Mouse (Mus musculus) forebrain, embryonic 16.5 days (tissue): ENCODE measurements around the gene Lrmda. TPM values are rescaled to one million over a fixed set of nuclear protein-coding genes. Genes with fewer than 3 reads are reported as not detected.

ENCODE experiments used
- ATAC-seq: fragments of 200-750 bp; cut with Nextera tagmentation; 2 replicates; pipeline ENCODE4 v1.8.0; 2017; ENCODE audit warnings: mild to moderate bottlenecking, moderate library complexity
- H3K27ac ChIP-seq: fragments of 300-500 bp; sonication (generic); 2 replicates; pipeline ENCODE4 v1.5.1; 2014; ENCODE audit warnings: low read length, control low read depth
- H3K27me3 ChIP-seq: fragments of 300-500 bp; sonication (generic); replicated peaks from 2 replicates; pipeline ENCODE4 v1.6.1; 2014; ENCODE audit warnings: low read length; ENCODE audit not compliant: control insufficient read depth, insufficient read depth
- H3K36me3 ChIP-seq: fragments of 300-500 bp; sonication (generic); 2 replicates; pipeline ENCODE4 v1.6.1; 2014; ENCODE audit not compliant: control insufficient read depth, insufficient read depth
- H3K4me1 ChIP-seq: fragments of 300-500 bp; sonication (generic); replicated peaks from 2 replicates; pipeline ENCODE4 v1.6.1; 2014; ENCODE audit warnings: low read length; ENCODE audit not compliant: control insufficient read depth, insufficient read depth
- H3K4me2 ChIP-seq: fragments of 300-500 bp; sonication (generic); 2 replicates; pipeline ENCODE4 v1.6.1; 2014; ENCODE audit warnings: mild to moderate bottlenecking, low read length, control low read depth
- H3K4me3 ChIP-seq: fragments of 300-500 bp; sonication (generic); replicated peaks from 2 replicates; pipeline ENCODE4 v1.5.1; 2014; ENCODE audit warnings: mild to moderate bottlenecking, low read length, control low read depth
- H3K9ac ChIP-seq: fragments of 300-500 bp; sonication (generic); replicated peaks from 2 replicates; pipeline ENCODE4 v1.6.1; 2014; ENCODE audit warnings: low read depth, low read length, control low read depth
- H3K9me3 ChIP-seq: fragments of 300-500 bp; sonication (generic); 2 replicates; pipeline ENCODE4 v1.6.1; 2016; ENCODE audit warnings: low read length; ENCODE audit not compliant: control insufficient read depth
- WGBS: fragments of 180-500 bp; shearing (Covaris S2); extraction: QIAGEN DNeasy Blood & Tissue Kit; methylation state at CpG from one replicate; pipeline ENCODE4 v1.1.7; 2014; 5-methylcytosine and 5-hydroxymethylcytosine counted together
- polyA plus RNA-seq: library from polyadenylated mRNA; unstranded; fragments of >200 nt; fragmentation: Nextera tagmentation; extraction: Ambion mirVana; gene quantifications from 2 replicates; pipeline ENCODE4 v1.2.1, GENCODE M21; 2015

Gene Lrmda
- polyA plus RNA-seq, 1 experiment from 2014 or later: not detected

- Histone ChIP-seq H3K4me1 (peaks cover 7% of the 10 kb centered on the region), H3K27ac (no peak overlapping the region), H3K9me3 (no peaks in the 10 kb centered on the region), H3K4me2 (no peak overlapping the region), H3K4me3 (no peak overlapping the region), H3K36me3 (no peaks in the 10 kb centered on the region), H3K9ac (no peak overlapping the region), H3K27me3 (peaks cover 14% of the 10 kb centered on the region)
- ATAC-seq: no peak
- 34% methylated on average over 6 of the region's 6 CpGs for WGBS
Observed at GRCm38 (mm10) chr14:22695448-22695847, 675.9 kb downstream of the Lrmda start.

- Histone ChIP-seq H3K4me1 (peaks cover 7% of the 10 kb centered on the region), H3K27me3 (peaks cover 14% of the 10 kb centered on the region), H3K36me3 (no peaks in the 10 kb centered on the region), H3K9ac (no peak overlapping the region), H3K4me2 (no peak overlapping the region), H3K9me3 (no peaks in the 10 kb centered on the region), H3K4me3 (no peak overlapping the region), H3K27ac (no peak overlapping the region)
- 69% methylated on average over 4 of the region's 4 CpGs for WGBS
- no peak for ATAC-seq
Observed at GRCm38 (mm10) chr14:22695931-22696365, 676.4 kb downstream of the Lrmda start.

- H3K27ac ChIP-seq: no peak overlapping the region
- no peaks in the 10 kb centered on the region for H3K9me3 ChIP-seq
- no peak for ATAC-seq
- no peaks in the 10 kb centered on the region for H3K36me3 ChIP-seq
- no peak overlapping the region for H3K4me2 ChIP-seq
- peaks cover 6% of the 10 kb centered on the region for H3K27me3 ChIP-seq
- no peak overlapping the region for H3K4me3 ChIP-seq
- H3K4me1 ChIP-seq: peaks cover 7% of the 10 kb centered on the region
- no peak overlapping the region for H3K9ac ChIP-seq
- 100% methylated on average over 1 of the region's 1 CpGs for WGBS
Observed at GRCm38 (mm10) chr14:22700236-22700635, 680.7 kb downstream of the Lrmda start.

- Histone ChIP-seq H3K9me3 (no peaks in the 10 kb centered on the region), H3K36me3 (no peaks in the 10 kb centered on the region), H3K4me2 (no peak overlapping the region), H3K27ac (no peak overlapping the region), H3K4me1 (peaks cover 4% of the 10 kb centered on the region), H3K4me3 (no peak overlapping the region), H3K9ac (no peak overlapping the region), H3K27me3 (peaks cover 6% of the 10 kb centered on the region)
- no peak for ATAC-seq
- 91% methylated on average over 2 of the region's 2 CpGs for WGBS
Observed at GRCm38 (mm10) chr14:22700690-22701089, 681.2 kb downstream of the Lrmda start.

- ATAC-seq: no peak
Observed at GRCm38 (mm10) chr14:22707958-22708701, 688.6 kb downstream of the Lrmda start.

GRCm38 (mm10) chr14:22710071-22710661 lies 690.7 kb downstream of the Lrmda start:
- peak; percentile 57; the same call in 1 of the 2 replicates for ATAC-seq
- Histone ChIP-seq H3K27me3 (peaks cover 35% of the 10 kb centered on the region), H3K4me2 (no peak overlapping the region), H3K9ac (no peak overlapping the region), H3K9me3 (no peaks in the 10 kb centered on the region), H3K27ac (no peak overlapping the region), H3K4me1 (peaks cover 7% of the 10 kb centered on the region), H3K4me3 (no peak overlapping the region), H3K36me3 (no peaks in the 10 kb centered on the region)
- WGBS: 9% methylated on average over 6 of the region's 6 CpGs

More at GRCm38 (mm10) chr14:22707958-22708701, 688.6 kb downstream of the Lrmda start:
- Histone ChIP-seq H3K27ac (no peak overlapping the region), H3K9me3 (no peaks in the 10 kb centered on the region), H3K36me3 (no peaks in the 10 kb centered on the region), H3K4me3 (no peak overlapping the region), H3K9ac (no peak overlapping the region), H3K27me3 (peaks cover 28% of the 10 kb centered on the region), H3K4me2 (no peak overlapping the region), H3K4me1 (peaks cover 7% of the 10 kb centered on the region)
- WGBS: 66% methylated on average over 9 of the region's 9 CpGs

- no peak for ATAC-seq
- Histone ChIP-seq H3K36me3 (no peaks in the 10 kb centered on the region), H3K9me3 (no peaks in the 10 kb centered on the region), H3K27ac (no peak overlapping the region), H3K4me2 (no peak overlapping the region), H3K4me1 (peaks cover 7% of the 10 kb centered on the region), H3K27me3 (peaks cover 34% of the 10 kb centered on the region), H3K9ac (no peak overlapping the region), H3K4me3 (no peak overlapping the region)
Observed at GRCm38 (mm10) chr14:22712388-22712787, 692.9 kb downstream of the Lrmda start.

- 93% methylated on average over 6 of the region's 6 CpGs for WGBS
- Histone ChIP-seq H3K4me1 (no peaks in the 10 kb centered on the region; the same call in 1 of the 2 replicates), H3K36me3 (no peaks in the 10 kb centered on the region), H3K4me3 (no peak overlapping the region), H3K4me2 (no peak overlapping the region), H3K27me3 (peaks cover 35% of the 10 kb centered on the region), H3K9ac (no peak overlapping the region), H3K9me3 (no peaks in the 10 kb centered on the region), H3K27ac (no peak overlapping the region)
- no peak for ATAC-seq
Observed at GRCm38 (mm10) chr14:22715581-22716378, 696.3 kb downstream of the Lrmda start.

- H3K9ac ChIP-seq: no peak overlapping the region
- H3K27me3 ChIP-seq: peaks cover 28% of the 10 kb centered on the region
- H3K36me3 ChIP-seq: no peaks in the 10 kb centered on the region
- no peak overlapping the region for H3K27ac ChIP-seq
- no peak for ATAC-seq
- peaks cover 3% of the 10 kb centered on the region; the same call in 1 of the 2 replicates for H3K4me1 ChIP-seq
- H3K4me3 ChIP-seq: no peak overlapping the region
- H3K4me2 ChIP-seq: no peak overlapping the region
- H3K9me3 ChIP-seq: no peaks in the 10 kb centered on the region
- 93% methylated on average over 1 of the region's 1 CpGs for WGBS
Observed at GRCm38 (mm10) chr14:22719968-22720367, 700.5 kb downstream of the Lrmda start.
